Mouse (Mus musculus) lung, adult 2 months (tissue): Measurements from ENCODE around the gene Car12.

Source experiments
- CTCF ChIP-seq: fragments of 200-500 bp; IDR thresholded peaks from 2 replicates; pipeline ENCODE4 v1.5.1; 2011; ENCODE audit warnings: mild to moderate bottlenecking, low read length, control low read depth; ENCODE audit not compliant: insufficient read depth
- POLR2A ChIP-seq: fragments of 200-500 bp; IDR thresholded peaks from 2 replicates; pipeline ENCODE4 v1.6.1; 2011; ENCODE audit warnings: low read depth, mild to moderate bottlenecking, control low read depth, low read length, borderline replicate concordance; ENCODE audit errors: extremely low read depth

DNA sequence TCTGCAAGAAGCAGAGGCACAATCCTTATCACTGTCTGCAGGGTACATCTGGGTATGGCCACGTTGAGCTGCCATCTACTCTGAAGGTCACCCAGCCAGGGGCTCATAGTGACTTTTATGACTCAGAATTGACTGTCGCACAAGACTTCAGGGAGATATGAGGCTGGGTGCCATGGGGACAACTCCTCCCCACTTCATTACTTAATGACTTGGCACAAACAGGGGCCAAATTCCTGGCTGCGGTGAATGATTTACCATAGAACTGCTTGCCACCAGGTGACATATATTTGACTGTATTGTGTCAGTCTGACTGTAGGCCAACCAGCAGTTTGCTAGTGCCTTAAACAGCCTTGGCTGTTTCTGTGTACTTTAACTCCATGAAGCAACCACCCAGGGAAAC is 55.8 kb downstream of the Car12 start:
- TF ChIP-seq CTCF (no peak), POLR2A (no peak)
